Mouse (Mus musculus) heart, adult 8-10 months (tissue): ENCODE measurements at regions not wholly inside any gene's neighbourhood (a gene's known extent, or its start where the extent isn't known, plus 50 kb on each side); places are given as distances from the start of the nearest gene placed in this dataset.

Source experiments
- DNase-seq: peaks from one replicate; pipeline ENCODE4 v3.0.0; 2022; ENCODE audit warnings: low spot score

DNA sequence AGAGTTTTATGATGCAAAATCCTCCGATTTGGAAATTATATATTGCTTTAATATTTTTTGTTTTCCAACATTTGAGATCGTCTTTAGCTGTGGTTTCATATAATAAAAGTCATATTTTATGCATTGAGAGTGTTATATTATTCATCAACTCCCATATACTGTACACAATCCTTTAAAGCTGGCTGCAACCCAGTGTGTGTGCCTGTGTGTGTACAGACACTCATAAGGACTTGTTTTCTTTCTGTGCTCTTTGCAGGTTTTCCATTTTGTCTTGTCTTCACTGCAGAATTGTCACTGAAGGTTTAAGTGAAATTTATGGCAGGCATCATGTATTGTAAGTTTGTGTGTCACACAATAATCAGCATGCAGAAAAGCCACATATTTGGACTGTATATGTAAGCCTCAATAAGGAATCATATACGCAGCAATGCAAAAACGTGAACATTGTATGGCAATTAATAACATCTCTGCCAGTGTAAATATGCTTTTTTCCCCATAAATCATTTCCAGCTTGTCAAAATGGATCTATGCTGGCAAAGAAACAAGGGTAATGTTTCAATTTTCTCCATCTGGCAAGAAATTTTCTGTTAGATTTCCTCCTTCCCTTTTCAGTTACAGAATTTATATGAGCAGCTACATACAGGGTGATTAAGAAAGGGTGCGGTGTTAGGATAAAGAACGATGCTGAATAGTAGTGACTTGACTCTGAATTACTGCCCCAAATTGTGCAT, 342.4 kb upstream of the Pkn2 start:
- no peak for DNase-seq

DNA sequence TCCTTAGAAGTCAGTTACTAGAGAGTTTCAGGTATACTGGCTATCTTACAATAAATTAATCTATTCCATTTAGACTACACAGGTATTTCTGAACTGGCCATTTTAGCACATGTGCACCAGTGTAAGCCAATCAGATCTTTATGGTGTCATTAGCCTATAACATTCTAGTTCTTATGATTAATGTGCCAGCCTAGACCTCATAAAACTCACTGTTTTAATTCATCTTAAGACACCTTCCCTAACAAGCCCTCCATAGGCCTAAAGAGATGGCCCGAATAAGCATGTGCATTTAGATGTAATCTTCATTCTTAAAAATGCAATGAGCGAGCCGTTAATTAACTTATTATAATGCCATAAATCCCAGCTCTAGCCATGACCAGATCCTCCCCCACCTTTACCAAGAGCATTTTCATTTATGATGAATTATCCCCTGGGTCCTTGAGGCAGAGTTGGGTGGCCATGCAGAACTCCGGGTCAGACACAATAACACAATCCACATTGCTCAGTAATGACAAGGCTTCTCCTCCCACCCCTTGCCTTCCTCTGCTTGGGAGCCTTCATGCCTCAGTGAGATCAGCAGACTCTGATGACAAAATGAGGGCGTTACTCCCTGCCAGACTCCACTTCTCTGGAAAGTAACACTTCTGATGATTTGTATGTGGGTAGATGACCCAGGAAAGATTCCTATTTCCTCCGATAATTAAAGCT, 311.6 kb upstream of the Pkn2 start:
- DNase-seq, result no peak

DNA sequence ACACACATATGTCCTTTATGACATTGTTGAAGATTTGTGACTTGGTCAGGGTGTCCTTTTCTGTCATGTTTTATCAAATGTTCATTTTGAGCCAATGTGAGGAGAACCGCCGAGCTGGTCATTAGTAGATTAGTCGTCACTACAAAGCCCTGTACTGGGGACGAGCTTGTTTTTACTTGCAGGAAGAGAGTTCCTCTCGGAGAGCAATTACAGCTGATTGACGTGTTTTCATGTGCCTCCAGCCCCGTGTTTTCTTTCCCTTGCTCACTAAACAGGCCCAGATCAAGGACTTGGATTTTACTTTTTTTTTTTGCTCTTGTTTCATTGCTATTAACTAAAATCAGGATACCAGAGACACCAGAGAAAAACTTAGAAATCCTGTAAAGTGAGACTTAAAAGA, 307.1 kb upstream of the Pkn2 start:
- DNase-seq, result no peak

DNA sequence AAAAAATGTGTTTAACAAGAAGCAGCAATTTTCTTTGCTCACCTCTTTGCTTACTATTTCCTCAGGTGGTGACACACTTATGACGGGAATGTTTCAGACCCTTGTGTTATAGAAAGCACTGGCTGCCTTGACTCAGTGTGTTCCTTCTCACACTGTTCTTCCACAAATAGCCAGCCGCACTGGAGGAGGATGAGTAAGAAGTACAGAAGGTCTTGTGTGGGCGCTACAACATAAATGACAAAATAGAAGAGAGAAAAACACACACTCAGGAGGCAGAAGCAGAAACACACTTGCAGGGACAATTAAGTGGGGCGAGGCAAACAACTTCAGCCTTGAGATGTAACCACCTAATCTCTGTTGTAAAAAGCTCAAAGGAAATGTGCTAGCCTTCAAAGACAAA, 292.2 kb upstream of the Pkn2 start:
- no peak for DNase-seq

DNA sequence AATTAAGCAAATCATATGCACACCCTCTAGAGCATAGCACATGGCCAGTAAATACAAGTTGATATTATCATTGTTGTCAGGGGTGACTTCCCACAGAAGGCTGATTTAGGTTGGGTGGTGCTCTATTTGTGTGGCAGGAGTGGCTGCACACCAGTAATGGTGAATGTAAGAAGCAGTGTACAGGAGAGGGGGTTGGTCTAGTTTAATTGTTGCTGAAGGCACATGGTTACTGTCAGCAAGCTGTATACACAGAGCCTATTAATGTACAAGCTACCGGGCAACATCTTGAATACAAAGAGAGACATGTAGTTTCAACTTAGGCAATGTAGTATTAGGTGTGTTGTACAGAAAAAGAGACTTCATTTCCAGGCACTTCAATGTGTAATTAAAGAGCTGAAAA, 280.6 kb upstream of the Pkn2 start:
- no peak for DNase-seq

DNA sequence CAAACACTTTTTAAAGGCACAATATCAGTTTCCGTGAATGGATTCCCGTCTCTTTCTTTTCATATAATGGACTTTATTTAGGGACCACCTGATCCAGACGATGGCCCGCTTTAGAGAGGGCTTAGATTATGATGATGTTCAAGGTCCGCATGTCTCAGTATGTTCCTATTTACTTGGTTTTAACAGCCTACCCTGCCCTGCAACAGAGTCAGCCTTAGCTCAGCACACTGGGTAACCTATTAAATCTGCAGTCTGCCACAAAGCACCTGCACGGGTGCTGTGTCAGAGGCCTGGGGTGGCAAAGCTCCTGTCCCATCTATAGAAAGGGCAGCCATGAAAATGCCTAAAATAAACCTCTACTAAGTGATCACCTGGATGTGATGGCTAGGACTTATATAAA, 280.2 kb upstream of the Pkn2 start:
- DNase-seq, result no peak

DNA sequence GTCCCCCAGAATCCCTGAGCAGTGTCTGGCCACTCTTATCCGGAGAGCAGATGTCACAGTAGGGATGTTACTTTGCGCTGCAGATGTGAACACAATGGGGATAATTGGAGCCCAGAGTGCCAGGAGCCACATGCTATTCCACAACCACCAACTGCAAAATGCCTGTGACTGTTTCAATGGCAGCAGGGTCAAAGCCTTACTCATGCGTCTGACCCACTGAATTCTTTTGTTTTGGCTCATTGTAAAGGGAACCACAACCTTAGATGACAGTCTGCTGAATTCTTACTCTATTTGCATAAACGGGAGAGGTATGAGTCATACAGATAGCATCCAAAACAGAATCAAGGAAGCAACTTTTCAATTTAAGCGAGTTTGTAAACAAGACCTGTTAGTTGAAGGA, 276.8 kb upstream of the Pkn2 start:
- no peak for DNase-seq

DNA sequence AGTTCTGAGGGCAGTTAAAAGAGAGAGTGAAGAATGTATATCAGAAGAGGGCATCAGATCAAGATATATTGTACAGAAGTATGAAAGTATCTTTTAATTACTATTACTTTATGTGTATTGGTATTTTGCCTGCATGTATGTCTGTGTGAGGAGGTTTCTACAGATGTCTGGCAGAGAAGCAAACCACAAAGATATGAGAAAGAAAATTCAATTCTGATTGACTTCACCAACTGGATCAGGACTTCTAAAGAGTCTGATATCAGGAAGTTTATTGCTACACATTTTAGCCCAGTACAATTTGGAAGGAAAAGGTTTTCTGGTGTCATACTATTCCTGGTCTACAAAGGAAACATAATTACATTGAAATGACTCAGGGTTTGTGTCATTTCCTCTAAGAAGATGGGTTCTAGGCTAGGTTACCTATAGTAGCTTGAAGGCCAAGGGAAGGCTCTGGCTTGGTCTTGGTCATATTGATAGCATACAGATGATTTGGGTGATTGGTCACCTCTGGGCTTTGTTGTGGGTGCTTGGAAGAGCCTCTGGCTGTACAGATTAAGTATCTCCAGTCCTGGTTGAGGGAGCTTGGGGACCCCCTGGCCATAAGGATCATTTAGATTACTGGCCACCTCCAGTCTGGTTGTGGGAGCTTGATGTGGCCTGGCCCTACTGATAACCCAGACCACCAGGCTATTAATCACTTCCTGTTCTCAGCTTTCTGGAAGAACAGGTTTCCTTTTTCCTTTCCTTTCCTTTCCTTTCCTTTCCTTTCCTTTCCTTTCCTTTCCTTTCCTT, 275.1 kb upstream of the Pkn2 start:
- DNase-seq, result no peak

DNA sequence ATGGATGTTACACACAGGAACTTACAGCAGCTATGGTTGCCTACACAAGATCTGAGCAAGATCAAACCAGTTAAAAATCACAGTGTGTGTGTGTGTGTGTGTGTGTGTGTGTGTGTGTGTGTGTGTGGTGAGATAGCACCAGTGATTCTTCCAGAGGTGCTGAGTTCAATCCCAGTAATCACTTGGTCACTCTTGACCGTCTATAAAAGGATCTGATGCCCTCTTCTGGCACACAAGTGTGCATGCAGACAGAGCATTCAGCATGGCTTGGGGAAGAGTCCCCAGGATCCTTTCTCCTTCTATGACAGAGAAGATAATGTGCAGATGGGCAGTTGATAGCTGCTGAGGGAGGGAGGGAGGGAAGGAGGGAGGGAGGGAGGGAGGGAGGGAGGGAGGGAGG, 274.4 kb upstream of the Pkn2 start:
- DNase-seq, result no peak

DNA sequence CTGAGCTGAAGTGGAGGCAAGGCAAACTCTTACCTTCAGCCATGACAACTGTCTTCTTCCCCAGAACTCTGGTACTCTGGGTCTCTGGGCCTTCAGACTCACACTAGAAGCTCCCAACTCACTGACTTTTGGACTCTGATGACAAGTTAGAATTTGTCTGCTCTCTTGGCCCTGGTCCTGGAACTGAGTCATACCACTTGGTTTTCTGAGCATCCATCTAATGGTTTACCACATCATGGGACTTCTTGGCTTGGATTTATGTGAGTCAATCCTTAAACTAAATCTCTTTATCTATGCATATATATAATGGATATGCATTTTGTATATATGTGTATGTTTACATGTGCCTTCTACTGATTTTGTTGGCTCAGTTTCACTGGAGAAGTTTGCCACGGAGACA, 273.8 kb upstream of the Pkn2 start:
- DNase-seq, result no peak

DNA sequence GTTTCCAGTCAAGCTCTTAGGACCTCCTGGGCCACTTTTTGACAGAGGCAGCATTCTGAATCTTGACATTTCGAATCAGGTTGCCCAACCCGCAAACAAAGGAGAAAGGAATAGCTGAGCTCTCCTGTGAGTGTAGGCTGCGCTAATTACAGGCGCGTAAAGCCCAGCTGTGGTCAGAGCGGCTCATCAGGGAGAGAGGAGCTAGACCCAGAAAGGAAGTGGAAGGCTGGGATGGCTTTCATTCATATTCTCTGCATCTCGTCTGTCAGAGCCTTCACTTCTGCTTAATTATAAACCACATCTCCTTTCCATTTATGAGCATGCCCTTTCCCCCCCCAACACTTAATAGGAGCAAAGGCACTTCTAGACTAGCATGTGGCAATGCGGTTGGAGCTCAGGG, 265.7 kb upstream of the Pkn2 start:
- DNase-seq, result no peak

DNA sequence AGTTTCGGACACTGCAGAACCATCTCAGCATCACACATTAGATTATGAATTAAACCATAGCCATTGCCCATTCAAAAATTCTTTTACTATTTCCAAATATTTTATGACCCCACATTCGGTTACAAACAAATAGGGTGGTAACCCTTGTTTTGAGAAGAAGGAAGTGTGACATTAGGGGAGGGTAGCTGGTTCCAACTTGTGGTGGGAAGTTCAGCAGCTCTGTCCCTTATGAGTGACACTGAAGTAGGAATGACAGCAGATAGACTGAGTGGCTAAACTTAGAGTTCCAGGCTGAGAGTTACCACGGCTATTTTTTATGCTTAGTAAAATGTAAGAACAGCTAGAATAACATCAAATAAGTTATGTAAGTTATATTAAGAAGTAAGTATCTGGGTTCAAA, 257.1 kb upstream of the Pkn2 start:
- DNase-seq, result no peak

DNA sequence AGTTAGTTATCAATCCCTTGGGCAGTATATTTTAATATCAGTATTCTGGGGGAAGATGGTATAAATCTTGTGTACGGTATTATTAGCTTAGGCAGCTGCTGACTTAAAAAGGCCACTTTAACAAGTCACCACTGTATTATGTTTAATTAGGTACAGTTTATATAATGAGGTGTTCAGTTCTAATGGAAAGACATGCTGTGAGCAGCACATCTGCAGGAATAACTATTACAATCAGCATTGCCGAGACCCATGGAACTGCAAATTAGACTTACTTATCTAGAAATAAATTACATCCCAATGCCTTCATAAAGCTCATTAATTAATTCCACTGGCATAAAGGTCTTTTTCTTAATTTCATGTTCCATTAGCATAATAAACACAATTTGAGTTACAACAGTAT, 252.7 kb upstream of the Pkn2 start:
- DNase-seq, result no peak

DNA sequence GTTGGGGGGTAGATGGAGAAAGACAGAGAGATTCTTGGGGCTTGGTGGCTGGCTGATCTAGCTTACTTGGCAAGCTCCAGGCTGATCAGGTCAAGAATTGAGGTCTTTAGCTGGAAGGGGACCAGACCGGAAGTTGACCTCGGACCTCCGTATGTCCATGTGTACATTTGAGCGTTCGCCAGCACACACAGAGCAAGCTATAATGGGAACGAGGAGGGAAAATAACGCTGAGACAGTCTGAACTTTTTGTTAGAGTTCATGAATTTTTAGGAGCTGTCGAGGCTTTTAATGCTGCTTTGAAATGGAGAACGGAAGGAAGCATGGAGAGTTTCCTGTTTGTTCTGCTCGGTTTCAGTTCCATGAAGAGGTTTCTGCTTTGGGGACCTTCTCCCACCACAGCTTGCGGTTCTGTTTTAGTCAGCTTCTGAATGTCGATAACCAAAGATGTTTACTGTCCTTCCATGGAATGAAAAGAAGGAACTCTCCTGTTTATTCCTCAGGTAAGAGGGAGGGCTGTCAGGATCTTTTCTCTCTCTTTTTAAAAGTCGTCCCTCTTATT, 226.0 kb upstream of the Pkn2 start:
- DNase-seq, result no peak

DNA sequence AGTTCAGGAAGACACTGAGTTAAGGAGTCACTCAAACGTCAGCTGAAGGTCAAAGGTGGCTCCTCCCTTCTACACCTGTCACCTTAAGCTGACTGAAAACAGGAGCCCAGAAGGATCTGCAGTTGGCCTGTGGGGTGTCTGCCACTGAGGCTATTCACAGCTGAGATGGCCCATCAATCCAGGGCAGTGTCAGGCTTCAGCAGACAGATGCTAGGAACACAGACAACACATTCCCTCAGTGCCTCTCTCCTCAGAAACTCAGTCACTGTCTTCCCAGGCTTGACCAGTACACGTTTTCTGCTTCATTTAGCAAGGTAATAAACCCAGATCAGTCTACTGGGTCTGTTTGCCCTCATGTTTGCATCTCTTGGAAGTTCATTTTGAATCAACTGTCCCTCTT, 222.9 kb upstream of the Pkn2 start:
- no peak for DNase-seq

DNA sequence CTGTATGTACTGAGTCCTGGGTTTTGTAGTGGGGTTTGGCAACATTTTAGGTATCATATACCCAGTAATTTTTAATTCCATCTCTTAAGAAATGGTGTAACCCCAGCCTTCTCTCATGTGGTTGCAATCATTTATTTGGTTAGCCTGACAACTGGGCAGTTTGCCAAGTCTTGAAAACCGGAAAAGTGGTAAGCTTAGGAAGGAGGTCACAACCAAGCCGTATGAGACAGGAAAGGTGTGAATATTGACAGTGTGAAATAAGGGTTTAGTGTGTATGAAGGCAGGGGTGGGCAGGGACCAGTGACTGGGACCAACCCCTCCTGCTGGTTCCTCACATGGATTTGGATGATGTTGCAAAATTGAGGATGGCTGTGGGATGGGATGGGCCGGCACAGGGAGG, 221.5 kb upstream of the Pkn2 start:
- no peak for DNase-seq

DNA sequence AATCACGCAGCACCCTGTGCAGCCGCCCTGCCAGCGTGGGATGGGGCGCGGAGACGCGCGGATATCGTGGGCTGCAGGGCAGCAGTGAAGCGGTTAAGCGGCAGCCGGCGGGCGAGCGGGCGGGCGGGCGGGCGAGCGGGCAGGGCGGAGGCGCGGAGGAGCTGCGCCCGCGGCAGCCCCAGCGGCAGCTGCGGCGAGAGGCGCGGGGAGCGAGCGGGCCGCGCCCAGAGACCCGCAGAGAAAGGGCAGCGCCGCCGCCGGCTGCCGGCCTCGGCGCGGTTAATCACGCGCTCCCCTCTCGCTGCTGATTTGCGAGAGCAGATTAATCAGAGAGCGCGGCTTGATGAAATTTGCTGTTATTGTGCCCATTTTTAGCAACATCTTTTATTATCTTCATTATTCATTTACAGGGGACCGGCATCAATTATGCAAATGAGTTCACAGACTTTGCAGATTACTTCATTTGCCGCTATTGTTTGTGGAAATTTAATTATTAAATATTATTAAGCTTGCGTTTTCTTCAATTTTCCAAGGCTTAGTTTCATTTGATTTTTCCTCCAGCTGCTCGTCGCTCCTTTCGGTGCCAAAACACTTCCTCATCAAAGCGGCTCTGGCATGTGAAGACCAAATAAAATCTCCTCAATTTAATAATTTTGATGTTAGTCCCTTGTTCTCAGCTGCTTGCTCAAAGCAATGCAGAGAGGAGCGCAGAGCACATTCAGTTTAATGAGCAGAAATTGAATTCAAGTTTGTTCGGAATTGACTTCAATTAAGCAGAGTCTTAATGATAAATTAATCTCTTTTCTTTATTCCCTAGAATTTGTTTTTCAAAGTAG, 219.2 kb upstream of the Pkn2 start:
- DNase-seq, result no peak

DNA sequence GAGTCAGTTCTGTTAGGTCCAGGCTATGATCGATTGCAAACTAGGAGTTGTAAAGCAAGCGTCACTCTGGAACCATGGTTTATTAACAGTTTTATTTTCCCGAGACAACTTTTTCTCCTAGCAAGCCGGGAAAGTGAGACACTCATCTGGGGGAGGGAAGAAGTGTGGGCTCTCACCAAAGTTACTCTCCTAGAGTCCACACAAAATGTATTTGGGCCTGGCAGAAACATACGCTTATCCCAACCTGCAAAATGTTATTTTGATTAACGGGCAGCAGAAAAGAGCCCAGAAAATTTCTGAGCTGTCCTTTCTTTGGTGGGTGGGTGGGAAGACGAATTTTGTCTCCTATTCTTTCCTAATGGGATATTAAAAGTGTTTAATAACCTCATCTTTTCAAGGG, 218.4 kb upstream of the Pkn2 start:
- no peak for DNase-seq

DNA sequence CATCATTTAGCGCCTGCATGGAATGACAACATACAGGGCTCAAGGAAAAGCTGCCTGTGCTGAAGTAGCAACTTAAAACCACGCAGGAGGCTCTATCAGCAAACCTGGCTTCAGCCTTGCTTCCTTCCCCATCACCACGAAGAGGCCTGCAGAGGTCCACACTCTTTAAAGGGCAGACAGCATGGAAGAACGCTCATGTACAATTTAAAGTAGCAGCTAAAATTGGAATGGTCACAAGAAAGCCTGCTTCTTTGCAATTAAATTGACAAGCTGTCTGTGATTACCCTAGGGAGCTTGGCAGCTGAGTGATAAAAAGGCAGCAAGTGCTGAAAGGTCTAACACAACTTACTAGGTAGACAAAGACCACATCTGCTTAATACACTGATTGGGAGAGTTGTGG, 210.4 kb upstream of the Pkn2 start:
- peak; percentile 20 for DNase-seq

DNA sequence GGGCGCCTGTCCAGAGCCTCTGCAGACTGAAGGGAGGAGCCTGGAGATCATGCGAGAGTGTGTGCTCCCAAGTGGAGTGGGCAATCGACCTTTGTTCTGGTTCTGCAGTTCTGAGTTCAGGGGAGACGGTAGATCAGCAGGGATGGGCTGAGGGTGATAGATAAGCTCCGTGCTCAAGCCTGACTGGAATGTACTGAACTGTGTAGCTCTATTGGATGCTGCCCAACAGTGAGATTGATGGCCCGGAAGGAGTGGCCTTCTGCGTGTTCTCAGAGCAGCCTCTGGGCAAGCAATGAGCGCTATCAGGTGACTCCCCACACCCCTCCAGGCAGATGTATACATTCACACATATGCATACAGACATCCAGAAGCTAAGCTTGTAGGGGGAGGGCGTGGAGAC, 209.1 kb upstream of the Pkn2 start:
- peak; percentile 31 for DNase-seq

DNA sequence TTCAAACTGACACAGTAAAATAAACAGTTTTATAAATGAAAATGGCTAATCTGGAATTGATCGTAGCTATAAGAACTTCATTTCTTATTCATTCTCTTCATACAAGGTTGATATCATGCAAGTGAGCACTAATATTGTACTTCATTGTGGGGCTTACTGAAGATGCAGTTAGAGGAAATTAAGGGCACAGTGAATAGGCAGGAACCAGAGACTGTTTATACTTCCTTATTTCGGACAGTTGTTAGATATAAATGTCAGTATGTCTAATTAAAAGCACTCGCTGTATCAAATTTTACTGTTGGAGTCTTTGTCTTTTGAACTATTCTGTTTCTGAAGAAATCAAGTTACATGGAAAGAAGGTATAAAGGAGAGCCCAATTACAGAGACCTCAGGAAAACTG, 208.5 kb upstream of the Pkn2 start:
- no peak for DNase-seq

DNA sequence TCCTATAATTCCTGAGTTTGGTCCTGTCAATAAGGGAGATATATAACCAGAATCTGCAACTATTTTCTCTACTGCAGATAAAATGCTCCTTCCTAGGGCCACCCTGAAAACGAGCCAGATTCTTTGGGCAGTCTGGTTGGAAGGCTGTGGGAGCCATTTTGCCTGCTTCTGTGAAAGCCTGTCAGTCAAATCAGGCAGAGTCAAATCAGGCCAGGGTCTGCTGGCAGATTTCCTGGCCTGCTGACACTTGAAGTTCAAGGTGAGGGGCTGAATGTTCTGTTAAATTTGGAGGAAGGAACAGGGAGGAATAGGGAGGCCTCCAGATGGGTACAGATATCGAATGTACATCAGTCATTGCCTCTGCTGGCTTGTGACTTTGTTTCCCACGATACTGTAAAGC, 206.0 kb upstream of the Pkn2 start:
- DNase-seq, result no peak
